Mouse (Mus musculus): ENCODE measurements around the gene Ccl7.

DNA sequence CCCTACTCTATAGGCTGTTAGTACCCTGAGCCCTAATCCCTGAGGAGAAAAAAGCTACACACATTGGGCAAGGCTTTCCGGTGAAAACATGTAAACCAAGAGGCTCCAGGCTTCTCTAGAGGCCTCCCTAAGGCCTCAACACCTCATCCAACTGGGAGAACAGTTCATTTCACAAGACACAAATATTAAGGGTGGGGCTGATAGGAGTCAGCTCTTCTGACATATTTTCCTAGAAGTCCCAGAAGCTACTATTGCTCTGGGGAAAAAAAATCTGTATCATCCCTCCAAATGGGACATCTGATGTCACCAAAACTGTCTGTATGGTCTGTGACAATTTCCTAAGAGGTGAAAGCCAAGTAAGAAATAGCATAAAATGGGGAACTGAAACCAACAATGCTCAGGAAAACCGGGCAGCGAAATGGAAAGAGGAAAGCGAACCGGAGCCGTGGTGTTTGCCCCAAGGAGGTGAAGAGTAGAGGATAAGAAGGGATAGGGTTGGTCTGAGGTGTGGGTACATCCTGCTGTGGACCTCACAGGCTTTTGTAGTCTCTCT, 22.9 kb upstream of the Ccl7 start:
- TF ChIP-seq GATA1 (IDR thresholded peaks at IDR 0.05; ENCODE audit: borderline replicate concordance, low read length) (no peak), FLI1 (IDR thresholded peaks at IDR 0.05; ENCODE audit: low read length) (no peak)

Data from megakaryocyte, embryonic 14.5 days (primary cell).